Comparison of ENCODE assay signal across 21 mouse cellular contexts in the genomic region with DNA sequence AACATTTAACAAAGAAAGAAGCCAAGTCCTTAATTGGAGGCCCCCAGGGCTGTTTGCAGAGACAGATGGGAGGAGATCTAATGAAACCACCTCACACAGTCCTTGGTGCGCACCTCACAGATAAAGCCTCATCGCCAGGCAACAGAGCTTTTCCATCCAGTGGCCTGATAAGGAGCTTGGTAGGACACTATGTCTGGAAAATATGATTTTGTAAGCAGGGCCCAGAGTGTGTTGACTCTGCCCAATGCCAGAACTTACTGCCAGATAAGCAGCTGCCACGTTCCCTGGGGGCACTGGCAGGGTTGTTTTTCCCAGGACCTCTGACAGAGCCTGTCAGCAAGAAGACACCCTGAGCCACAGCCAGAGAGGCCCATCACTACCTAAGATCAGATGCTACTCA. TPM values are rescaled to one million over a fixed set of nuclear protein-coding genes. Genes with fewer than 3 reads are reported as not detected.
DNase-seq lines count a peak whose midpoint lies in the region; ATAC-seq lines count a peak whose summit lies in the region.
"Had no signal": no experiment of that assay in that cellular context is flagged by ENCODE, and none has a peak within 500 bp of the region (broad histone marks: within the 10 kb centered on the region; RNA-seq: fewer than 3 reads in every experiment).

No protein-coding gene starts in this region.

- WGBS in hindbrain, embryonic 13.5 days, result 65% methylated on average over 3 of the region's 3 CpGs
- WGBS in hindbrain, embryonic 10.5 days, result 80% methylated on average over 3 of the region's 3 CpGs
- WGBS in liver, embryonic 15.5 days (ENCODE audit: insufficient replicate concordance), result 37% methylated on average over 3 of the region's 3 CpGs

- H3K9ac ChIP-seq in hindbrain, embryonic 13.5 days, result no peak overlapping the region
- H3K9ac ChIP-seq in liver, embryonic 15.5 days, result no peak overlapping the region
- H3K9ac ChIP-seq: heart, embryonic 13.5 days; limb, embryonic 12.5 days; lung, embryonic 14.5 days had no signal

- H3K4me1 ChIP-seq in hindbrain, embryonic 13.5 days (replicated peaks), result peaks cover 40% of the 10 kb centered on the region
- H3K4me1 ChIP-seq in hindbrain, embryonic 10.5 days (replicated peaks), result peaks cover 26% of the 10 kb centered on the region
- peaks cover 23% of the 10 kb centered on the region for H3K4me1 ChIP-seq in liver, embryonic 15.5 days (replicated peaks)

- H3K27me3 ChIP-seq in hindbrain, embryonic 13.5 days, result peaks cover 14% of the 10 kb centered on the region
- peaks cover 25% of the 10 kb centered on the region for H3K27me3 ChIP-seq in hindbrain, embryonic 10.5 days (ENCODE audit: insufficient read depth, poor library complexity, severe bottlenecking)
- H3K27me3 ChIP-seq in liver, embryonic 15.5 days, result peaks cover 31% of the 10 kb centered on the region

- H3K27ac ChIP-seq in hindbrain, embryonic 13.5 days, result 0 out of 2 replicates have a peak overlapping the region, but pooled peaks have one; percentile 10
- H3K27ac ChIP-seq in hindbrain, embryonic 10.5 days, result no peak overlapping the region
- H3K27ac ChIP-seq in liver, embryonic 15.5 days (replicated peaks), result no peak overlapping the region; the same call in 1 of the 2 replicates
- H3K27ac ChIP-seq: embryonic facial prominence, embryonic 10.5 days; gastrocnemius, adult 2 months; heart, embryonic 13.5 days; hindbrain, postnatal 0 days; limb, embryonic 12.5 days had no signal

- ATAC-seq in hindbrain, embryonic 13.5 days (ENCODE audit: low FRiP score), result no peak
- ATAC-seq in liver, embryonic 15.5 days (ENCODE audit: insufficient read depth), result peak; percentile 88
- ATAC-seq: CD4-positive, CD25-positive, alpha-beta regulatory T cell, adult 4 months; hindbrain, postnatal 0 days; intestine, postnatal 0 days had no signal

- DNase-seq in adrenal gland, adult 2 months, result peak; percentile 43
- DNase-seq in adrenal gland, adult 18-20 months (ENCODE audit: low spot score in 2 of 2), result no peak
- no peak for DNase-seq in hindbrain, embryonic 10.5 days (ENCODE audit: low spot score)
- peak; percentile 46 for DNase-seq in c-Kit-positive CD71-positive TER-119-negative erythroid progenitor cells, embryonic 14.5 days (ENCODE audit: low read depth)
- no peak for DNase-seq in T-cell, adult 2 months (ENCODE audit: low spot score)
- no peak for DNase-seq in heart, postnatal 10 days
- DNase-seq: cerebellum, adult 9-10 months had no signal

- no peaks in the 10 kb centered on the region for H3K9me3 ChIP-seq in hindbrain, embryonic 13.5 days
- no peaks in the 10 kb centered on the region for H3K9me3 ChIP-seq in hindbrain, embryonic 10.5 days
- H3K9me3 ChIP-seq in liver, embryonic 15.5 days (replicated peaks), result no peaks in the 10 kb centered on the region
- H3K9me3 ChIP-seq: embryonic facial prominence, embryonic 10.5 days; heart, embryonic 13.5 days; limb, embryonic 12.5 days had no signal

- intact Hi-C loops in heart, postnatal 10 days (cut with DNase I), result no loop called here

- H3K4me2 ChIP-seq in hindbrain, embryonic 13.5 days, result no peak overlapping the region
- H3K4me2 ChIP-seq in liver, embryonic 15.5 days, result peak overlapping the region; percentile 24
- H3K4me2 ChIP-seq: heart, embryonic 13.5 days; limb, embryonic 12.5 days; lung, embryonic 14.5 days; midbrain, embryonic 11.5 days had no signal

- no peak overlapping the region for H3K4me3 ChIP-seq in hindbrain, embryonic 13.5 days
- no peak overlapping the region for H3K4me3 ChIP-seq in hindbrain, embryonic 10.5 days
- H3K4me3 ChIP-seq in liver, embryonic 15.5 days (replicated peaks), result no peak overlapping the region
- H3K4me3 ChIP-seq: embryonic facial prominence, embryonic 10.5 days; gastrocnemius, adult 2 months; heart, embryonic 13.5 days; limb, embryonic 12.5 days had no signal

- no peaks in the 10 kb centered on the region for H3K36me3 ChIP-seq in hindbrain, embryonic 13.5 days
- H3K36me3 ChIP-seq in hindbrain, embryonic 10.5 days, result no peaks in the 10 kb centered on the region
- no peaks in the 10 kb centered on the region for H3K36me3 ChIP-seq in liver, embryonic 15.5 days (replicated peaks)
- H3K36me3 ChIP-seq: embryonic facial prominence, embryonic 10.5 days; heart, embryonic 13.5 days; limb, embryonic 12.5 days had no signal

RNA-seq across cellular contexts. Expression of a gene that starts 3.6 kb away (rescaled TPM):
- total RNA-seq in adrenal gland, adult 2 months (2021), result 1,000 to 10,000 TPM; 1,470 to 2,168 TPM
- 4,298 and 5,253 TPM in 2 replicates for polyA plus RNA-seq in adrenal gland, adult 2 months (2012; rRNA removed)
- 1,000 to 10,000 TPM; 1,717 to 1,814 TPM for total RNA-seq in adrenal gland, adult 18-20 months (2021)
- 96.0 and 102 TPM in 2 replicates for polyA plus RNA-seq in hindbrain, embryonic 13.5 days (2015; fragmentation: Nextera tagmentation; extraction: Ambion mirVana)
- polyA plus RNA-seq in hindbrain, embryonic 10.5 days (2016; fragmentation: Nextera tagmentation; extraction: Ambion mirVana), result 15.6 and 30.1 TPM in 2 replicates
- polyA plus RNA-seq in liver, embryonic 15.5 days (2015; fragmentation: Nextera tagmentation; extraction: Ambion mirVana), result 2.5 and 2.6 TPM in 2 replicates
- not detected for total RNA-seq in heart, postnatal 10 days (2021)
- total RNA-seq: common myeloid progenitor, adult 5-6 weeks; gastrocnemius, adult 2 months; heart, postnatal 36 days; monocyte, adult 5-6 weeks had no signal
- polyA plus RNA-seq: CD4-positive, CD25-positive, alpha-beta regulatory T cell, adult 4 months had no signal

Comparison
In these comparisons a context has a peak if more than half of its experiments do, and no peak if none do; other contexts are left out.
1. DNase-seq: peak in adrenal gland, adult 2 months (single experiment) and c-Kit-positive CD71-positive TER-119-negative erythroid progenitor cells, embryonic 14.5 days (single experiment); none in adrenal gland, adult 18-20 months (0 of 2), hindbrain, embryonic 10.5 days (single experiment), T-cell, adult 2 months (single experiment) and heart, postnatal 10 days (0 of 2).
2. RNA of a gene that starts 3.6 kb away (polyA plus RNA-seq): 4,298 to 5,253 TPM in adrenal gland, adult 2 months; 96.0 to 102 TPM in hindbrain, embryonic 13.5 days, 15.6 to 30.1 TPM in hindbrain, embryonic 10.5 days and 2.5 to 2.6 TPM in liver, embryonic 15.5 days; every median in the first group is over 10 times any median in the second.